12 mouse cellular contexts compared by ENCODE assay signal in the genomic region with DNA sequence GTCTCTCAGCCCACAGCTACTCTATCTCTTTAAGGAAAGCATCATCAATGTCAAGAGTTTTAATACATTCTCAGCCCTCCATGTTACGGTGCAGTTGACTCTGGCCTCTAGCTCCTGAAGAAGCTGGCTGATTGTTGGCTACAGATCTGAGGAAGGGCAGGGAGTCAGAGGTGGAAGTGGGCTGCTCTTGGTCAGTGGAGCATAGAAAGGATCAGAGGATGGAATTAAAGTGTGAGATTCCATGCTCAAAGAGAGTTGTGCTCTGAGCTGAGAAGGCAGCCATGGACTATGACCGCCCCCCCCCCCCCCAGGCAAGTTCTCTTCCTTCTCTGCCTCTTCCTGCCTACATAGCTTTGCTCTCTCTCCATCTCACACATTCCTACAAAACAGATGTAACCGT. TPM values are rescaled to one million over a fixed set of nuclear protein-coding genes. Genes with fewer than 3 reads are reported as not detected.
A peak's percentile ranks its signal among the peaks of the same experiment; 100 is the strongest.
DNase-seq lines count a peak whose midpoint lies in the region; ATAC-seq lines count a peak whose summit lies in the region.
"Had no signal": no experiment of that assay in that cellular context is flagged by ENCODE, and none has a peak within 500 bp of the region (broad histone marks: within the 10 kb centered on the region; RNA-seq: fewer than 3 reads in every experiment).

No protein-coding gene starts in this region.

- DNase-seq in kidney, adult 11 months = peak; percentile 54
- no peak for DNase-seq in kidney, postnatal 10 days
- DNase-seq in right cerebral cortex, postnatal 4 days = no peak
- no peak for DNase-seq in right cerebral cortex, postnatal 36 days (ENCODE audit: low spot score in 2 of 2)
- DNase-seq: adrenal gland, postnatal 14 days; cerebellum, adult 11 months; liver; retina, postnatal 1 day had no signal

- no peaks in the 10 kb centered on the region for H3K9me3 ChIP-seq in intestine, embryonic 16.5 days (ENCODE audit: control insufficient read depth, low read length)
- H3K9me3 ChIP-seq in limb, embryonic 15.5 days = no peaks in the 10 kb centered on the region

- H3K9ac ChIP-seq in intestine, embryonic 16.5 days (ENCODE audit: low read depth, low read length) = 0 out of 2 replicates have a peak overlapping the region, but pooled peaks have one; percentile 2
- H3K9ac ChIP-seq in limb, embryonic 15.5 days = no peak overlapping the region

- H3K27ac ChIP-seq in brown adipose tissue, adult 24 weeks (replicated peaks; ENCODE audit: low read depth, low read length) = peak overlapping the region; percentile 77; the same call in 1 of the 2 replicates
- H3K27ac ChIP-seq in intestine, embryonic 16.5 days (ENCODE audit: low read length) = peak overlapping the region; percentile 77
- 0 out of 2 replicates have a peak overlapping the region, but pooled peaks have one; percentile 13 for H3K27ac ChIP-seq in limb, embryonic 15.5 days
- H3K27ac ChIP-seq: left cerebral cortex, adult 2 months had no signal

- no peaks in the 10 kb centered on the region for H3K36me3 ChIP-seq in intestine, embryonic 16.5 days (ENCODE audit: control insufficient read depth, insufficient read depth, low read length)
- H3K36me3 ChIP-seq in limb, embryonic 15.5 days = no peaks in the 10 kb centered on the region

- ATAC-seq in intestine, embryonic 16.5 days = no peak
- ATAC-seq in limb, embryonic 15.5 days (ENCODE audit: insufficient number of reproducible peaks, low FRiP score, low TSS enrichment, low read depth) = no peak

- H3K4me2 ChIP-seq in intestine, embryonic 16.5 days (ENCODE audit: low read depth, low read length) = 0 out of 2 replicates have a peak overlapping the region, but pooled peaks have one; percentile 6
- H3K4me2 ChIP-seq in limb, embryonic 15.5 days = no peak overlapping the region

- H3K4me3 ChIP-seq in brown adipose tissue, adult 24 weeks (ENCODE audit: insufficient read depth, low read depth, low read length) = no peak overlapping the region
- no peak overlapping the region for H3K4me3 ChIP-seq in intestine, embryonic 16.5 days (ENCODE audit: low read length)
- no peak overlapping the region for H3K4me3 ChIP-seq in limb, embryonic 15.5 days
- H3K4me3 ChIP-seq: left cerebral cortex, adult 2 months had no signal

- 51% methylated on average over 3 of the region's 3 CpGs for WGBS in intestine, embryonic 16.5 days
- 52% methylated on average over 3 of the region's 3 CpGs for WGBS in limb, embryonic 15.5 days

- H3K4me1 ChIP-seq in brown adipose tissue, adult 24 weeks (ENCODE audit: control insufficient read depth, insufficient read depth, insufficient read length, low read length) = peaks cover 24% of the 10 kb centered on the region
- H3K4me1 ChIP-seq in intestine, embryonic 16.5 days (ENCODE audit: control insufficient read depth, insufficient read depth, low read length) = peaks cover 51% of the 10 kb centered on the region
- peaks cover 29% of the 10 kb centered on the region for H3K4me1 ChIP-seq in limb, embryonic 15.5 days

- no peaks in the 10 kb centered on the region for H3K27me3 ChIP-seq in intestine, embryonic 16.5 days (replicated peaks; ENCODE audit: control insufficient read depth, insufficient read depth, low read length)
- H3K27me3 ChIP-seq in limb, embryonic 15.5 days = no peaks in the 10 kb centered on the region

RNA-seq across cellular contexts. Expression of a gene that starts 13.5 kb away (rescaled TPM):
- polyA plus RNA-seq in brown adipose tissue, adult 24 weeks (2012; ENCODE audit: insufficient read depth, insufficient read length, missing spikeins) = 4.4 and 5.5 TPM in 2 replicates
- polyA plus RNA-seq in intestine, embryonic 16.5 days (2015; fragmentation: Nextera tagmentation; extraction: Ambion mirVana) = 6.5 and 9.2 TPM in 2 replicates
- 11.9 and 14.1 TPM in 2 replicates for polyA plus RNA-seq in limb, embryonic 15.5 days (2015; fragmentation: Nextera tagmentation; extraction: Ambion mirVana)

RNA-seq across cellular contexts. Expression of a gene that starts 24.9 kb away (rescaled TPM):
- polyA plus RNA-seq in brown adipose tissue, adult 24 weeks (2012; ENCODE audit: insufficient read depth, insufficient read length, missing spikeins) = not detected in 2 replicates
- 21.9 and 22.2 TPM in 2 replicates for polyA plus RNA-seq in intestine, embryonic 16.5 days (2015; fragmentation: Nextera tagmentation; extraction: Ambion mirVana)
- 18.4 and 19.9 TPM in 2 replicates for polyA plus RNA-seq in limb, embryonic 15.5 days (2015; fragmentation: Nextera tagmentation; extraction: Ambion mirVana)

Comparison
In these comparisons a context has a peak if more than half of its experiments do, and no peak if none do; other contexts are left out.
1. H3K27ac ChIP-seq: peak in every context shown above with its lines; median percentile 77 in brown adipose tissue, adult 24 weeks; 77 in intestine, embryonic 16.5 days; 13 in limb, embryonic 15.5 days.
2. RNA of a gene that starts 24.9 kb away (polyA plus RNA-seq): 21.9 to 22.2 TPM in intestine, embryonic 16.5 days and 18.4 to 19.9 TPM in limb, embryonic 15.5 days; not detected in brown adipose tissue, adult 24 weeks; every median in the first group is over 10 times any median in the second.